Mouse (Mus musculus): ENCODE results near the gene Gm28230. TPM values are rescaled to one million over a fixed set of nuclear protein-coding genes. Genes with fewer than 3 reads are reported as not detected.

Gm28230 gene
- polyA plus RNA-seq, 1 experiment = not detected

DNA sequence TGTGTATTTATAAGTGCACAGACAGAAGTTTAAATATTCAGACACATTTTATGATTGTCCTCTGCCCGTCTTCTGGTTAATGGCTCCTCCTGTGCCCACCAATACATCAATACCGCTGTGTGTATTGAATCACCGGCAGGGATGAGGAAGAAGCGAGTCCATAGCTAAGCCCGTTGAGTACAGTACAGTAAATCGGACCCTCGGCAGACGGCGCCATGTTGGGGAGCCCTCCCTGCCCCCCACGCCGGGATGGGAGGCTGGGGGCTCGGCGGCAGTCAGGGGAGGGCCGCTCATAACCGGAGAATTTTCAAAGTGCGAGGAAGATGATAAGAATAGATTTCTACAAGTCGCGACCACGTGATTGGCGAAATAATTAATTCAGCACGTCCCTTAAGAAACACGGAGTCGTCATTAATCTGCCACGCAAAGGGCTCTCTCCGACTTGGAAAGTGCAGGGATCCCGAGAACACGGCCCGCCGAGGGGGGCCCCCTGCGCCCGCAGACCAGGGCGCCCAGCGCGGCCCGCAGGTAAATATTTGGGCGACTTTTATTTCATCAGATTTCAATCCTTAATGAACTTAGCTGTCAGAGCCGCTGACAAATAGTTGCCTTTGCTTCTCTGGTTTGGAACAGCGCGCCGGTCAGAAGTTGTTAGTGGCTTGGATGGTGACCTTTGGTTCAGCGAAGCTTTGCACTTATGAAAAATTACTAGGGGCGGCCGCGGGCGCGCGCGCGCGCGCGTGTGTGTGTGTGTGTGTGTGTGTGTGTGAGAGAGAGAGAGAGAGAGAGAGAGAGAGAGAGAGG, 6.2 kb downstream of the Gm28230 start:
- Histone ChIP-seq H3K36me3 (ENCODE audit: control insufficient read depth, insufficient read depth) (no peaks in the 10 kb centered on the region), H3ac (ENCODE audit: control insufficient read depth, insufficient read length, low read depth) (no peak overlapping the region), H3K27me3 (ENCODE audit: control insufficient read depth, insufficient read depth, insufficient read length) (peaks cover 73% of the 10 kb centered on the region), H3K4me3 (ENCODE audit: insufficient read depth, poor library complexity, severe bottlenecking) (no peak overlapping the region), H3K79me3 (ENCODE audit: low read depth) (no peaks in the 10 kb centered on the region), H3K79me2 (ENCODE audit: control insufficient read depth, insufficient read depth) (no peaks in the 10 kb centered on the region)
- no peak for TF ChIP-seq MYOG (IDR thresholded peaks at IDR 0.05; ENCODE audit: control insufficient read depth, extremely low read depth, insufficient read length)
- TF ChIP-seq USF1 (IDR thresholded peaks at IDR 0.05; ENCODE audit: low read depth) = no peak
- TF ChIP-seq CEBPB (IDR thresholded peaks at IDR 0.05; ENCODE audit: low read depth) = no peak
- no peak for TF ChIP-seq CTCF (IDR thresholded peaks at IDR 0.05; ENCODE audit: control insufficient read depth, insufficient read depth, insufficient read length)
- no peak for TF ChIP-seq MAX (IDR thresholded peaks at IDR 0.05)
- TF ChIP-seq FOSL1 (IDR thresholded peaks at IDR 0.05; ENCODE audit: insufficient read depth, low read length, poor library complexity, severe bottlenecking) = no peak
- no peak for TF ChIP-seq MYOD1 (IDR thresholded peaks at IDR 0.05; ENCODE audit: control insufficient read depth, insufficient read length, low read depth)

- H3K4me3 ChIP-seq (ENCODE audit: insufficient read depth, poor library complexity, severe bottlenecking) = no peak overlapping the region
- no peaks in the 10 kb centered on the region for H3K79me2 ChIP-seq (ENCODE audit: control insufficient read depth, insufficient read depth)
- TF ChIP-seq MYOD1 (IDR thresholded peaks at IDR 0.05; ENCODE audit: control insufficient read depth, insufficient read length, low read depth) = no peak
- TF ChIP-seq FOSL1 (IDR thresholded peaks at IDR 0.05; ENCODE audit: insufficient read depth, low read length, poor library complexity, severe bottlenecking) = no peak
- no peak for TF ChIP-seq MYOG (IDR thresholded peaks at IDR 0.05; ENCODE audit: control insufficient read depth, extremely low read depth, insufficient read length)
- no peak for TF ChIP-seq USF1 (IDR thresholded peaks at IDR 0.05; ENCODE audit: low read depth)
- no peak for TF ChIP-seq CEBPB (IDR thresholded peaks at IDR 0.05; ENCODE audit: low read depth)
- TF ChIP-seq CTCF (IDR thresholded peaks at IDR 0.05; ENCODE audit: control insufficient read depth, insufficient read depth, insufficient read length) = no peak
- no peak for TF ChIP-seq MAX (IDR thresholded peaks at IDR 0.05)
- no peaks in the 10 kb centered on the region for H3K79me3 ChIP-seq (ENCODE audit: low read depth)
- peaks cover 73% of the 10 kb centered on the region for H3K27me3 ChIP-seq (ENCODE audit: control insufficient read depth, insufficient read depth, insufficient read length)
- no peaks in the 10 kb centered on the region for H3K36me3 ChIP-seq (ENCODE audit: control insufficient read depth, insufficient read depth)
- no peak overlapping the region for H3ac ChIP-seq (ENCODE audit: control insufficient read depth, insufficient read length, low read depth)
Observed at GRCm38 (mm10) chr2:74733317-74733661, 6.8 kb downstream of the Gm28230 start.

- no peaks in the 10 kb centered on the region for H3K79me2 ChIP-seq (ENCODE audit: control insufficient read depth, insufficient read depth)
- no peaks in the 10 kb centered on the region for H3K79me3 ChIP-seq (ENCODE audit: low read depth)
- H3K4me3 ChIP-seq (ENCODE audit: insufficient read depth, poor library complexity, severe bottlenecking) = no peak overlapping the region
- no peak overlapping the region for H3ac ChIP-seq (ENCODE audit: control insufficient read depth, insufficient read length, low read depth)
- peaks cover 73% of the 10 kb centered on the region for H3K27me3 ChIP-seq (ENCODE audit: control insufficient read depth, insufficient read depth, insufficient read length)
- no peaks in the 10 kb centered on the region for H3K36me3 ChIP-seq (ENCODE audit: control insufficient read depth, insufficient read depth)
- no peak for TF ChIP-seq CEBPB (IDR thresholded peaks at IDR 0.05; ENCODE audit: low read depth)
- no peak for TF ChIP-seq MYOG (IDR thresholded peaks at IDR 0.05; ENCODE audit: control insufficient read depth, extremely low read depth, insufficient read length)
- no peak for TF ChIP-seq USF1 (IDR thresholded peaks at IDR 0.05; ENCODE audit: low read depth)
- no peak for TF ChIP-seq FOSL1 (IDR thresholded peaks at IDR 0.05; ENCODE audit: insufficient read depth, low read length, poor library complexity, severe bottlenecking)
- no peak for TF ChIP-seq CTCF (IDR thresholded peaks at IDR 0.05; ENCODE audit: control insufficient read depth, insufficient read depth, insufficient read length)
- no peak for TF ChIP-seq MAX (IDR thresholded peaks at IDR 0.05)
- no peak for TF ChIP-seq MYOD1 (IDR thresholded peaks at IDR 0.05; ENCODE audit: control insufficient read depth, insufficient read length, low read depth)
Observed at GRCm38 (mm10) chr2:74733765-74734164, 7.2 kb downstream of the Gm28230 start.

DNA sequence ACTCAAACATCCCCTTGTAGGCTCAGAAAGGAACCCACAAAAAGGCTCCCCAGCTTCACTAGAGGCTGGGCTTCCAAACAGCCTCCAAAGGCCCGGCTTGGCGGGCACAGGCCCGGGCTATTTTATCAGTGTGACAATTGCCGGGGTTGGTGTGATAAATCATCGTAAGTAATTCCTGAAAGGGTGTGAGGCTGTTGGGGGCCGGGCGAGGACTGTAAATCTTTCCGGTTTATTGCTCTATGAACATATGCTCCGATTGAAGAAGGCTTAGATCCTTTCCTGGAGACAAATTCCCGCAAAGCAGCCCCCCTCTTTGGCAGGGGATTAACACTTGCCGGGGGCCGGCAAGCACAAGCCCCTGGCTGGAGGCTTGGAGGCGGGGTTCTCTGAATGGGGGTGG, 7.9 kb downstream of the Gm28230 start:
- no peaks in the 10 kb centered on the region for H3K36me3 ChIP-seq (ENCODE audit: control insufficient read depth, insufficient read depth)
- no peak overlapping the region for H3ac ChIP-seq (ENCODE audit: control insufficient read depth, insufficient read length, low read depth)
- H3K4me3 ChIP-seq (ENCODE audit: insufficient read depth, poor library complexity, severe bottlenecking) = no peak overlapping the region
- H3K27me3 ChIP-seq (ENCODE audit: control insufficient read depth, insufficient read depth, insufficient read length) = peaks cover 76% of the 10 kb centered on the region
- no peaks in the 10 kb centered on the region for H3K79me2 ChIP-seq (ENCODE audit: control insufficient read depth, insufficient read depth)
- no peak for TF ChIP-seq CEBPB (IDR thresholded peaks at IDR 0.05; ENCODE audit: low read depth)
- no peak for TF ChIP-seq CTCF (IDR thresholded peaks at IDR 0.05; ENCODE audit: control insufficient read depth, insufficient read depth, insufficient read length)
- TF ChIP-seq MYOD1 (IDR thresholded peaks at IDR 0.05; ENCODE audit: control insufficient read depth, insufficient read length, low read depth) = no peak
- TF ChIP-seq MAX (IDR thresholded peaks at IDR 0.05) = no peak
- no peak for TF ChIP-seq FOSL1 (IDR thresholded peaks at IDR 0.05; ENCODE audit: insufficient read depth, low read length, poor library complexity, severe bottlenecking)
- TF ChIP-seq USF1 (IDR thresholded peaks at IDR 0.05; ENCODE audit: low read depth) = no peak
- no peak for TF ChIP-seq MYOG (IDR thresholded peaks at IDR 0.05; ENCODE audit: control insufficient read depth, extremely low read depth, insufficient read length)
- H3K79me3 ChIP-seq (ENCODE audit: low read depth) = no peaks in the 10 kb centered on the region

DNA sequence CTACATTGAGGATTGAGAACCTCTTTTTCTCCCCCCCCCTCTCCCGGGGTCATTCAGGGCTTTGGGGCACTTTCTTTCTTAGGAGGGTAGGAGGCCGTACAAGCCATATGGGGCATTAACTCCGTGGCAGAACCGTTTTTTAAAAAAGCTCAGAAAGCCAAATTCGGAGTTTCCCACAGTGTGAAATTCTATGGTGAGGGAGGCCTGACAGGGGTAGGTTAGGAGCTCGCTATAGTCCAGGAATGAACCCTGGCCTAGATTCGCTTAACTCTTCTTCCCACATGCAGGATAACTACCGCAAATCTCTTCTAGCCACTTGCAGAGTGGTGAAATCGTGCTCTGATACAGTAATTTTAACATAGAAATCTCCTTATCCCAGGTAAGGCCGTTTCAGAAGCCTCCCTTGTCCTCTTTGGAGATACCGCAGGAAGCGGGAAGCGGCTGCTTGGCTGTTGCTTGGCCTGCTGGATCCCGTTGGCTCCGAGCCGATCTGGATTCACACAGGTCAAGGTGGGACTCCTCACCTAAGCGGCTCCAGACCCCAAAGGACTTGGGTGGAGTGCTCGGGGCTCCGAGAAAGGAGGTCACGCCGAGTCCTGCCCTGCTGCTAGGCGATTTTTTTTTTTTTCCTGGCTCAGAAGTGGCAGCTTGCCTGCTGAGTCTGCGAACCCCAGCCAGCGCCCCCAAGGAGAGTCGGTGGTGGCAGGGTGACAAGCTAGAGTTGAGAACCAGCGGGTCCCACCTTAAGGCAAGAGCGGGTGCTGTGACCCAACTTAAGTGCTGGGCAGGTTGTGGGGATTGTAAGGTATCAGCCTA, 8.7 kb downstream of the Gm28230 start:
- no peaks in the 10 kb centered on the region for H3K79me3 ChIP-seq (ENCODE audit: low read depth)
- peaks cover 82% of the 10 kb centered on the region for H3K27me3 ChIP-seq (ENCODE audit: control insufficient read depth, insufficient read depth, insufficient read length)
- H3K4me3 ChIP-seq (ENCODE audit: insufficient read depth, poor library complexity, severe bottlenecking) = no peak overlapping the region
- H3K79me2 ChIP-seq (ENCODE audit: control insufficient read depth, insufficient read depth) = no peaks in the 10 kb centered on the region
- H3ac ChIP-seq (ENCODE audit: control insufficient read depth, insufficient read length, low read depth) = no peak overlapping the region
- TF ChIP-seq FOSL1 (IDR thresholded peaks at IDR 0.05; ENCODE audit: insufficient read depth, low read length, poor library complexity, severe bottlenecking) = no peak
- no peak for TF ChIP-seq USF1 (IDR thresholded peaks at IDR 0.05; ENCODE audit: low read depth)
- no peak for TF ChIP-seq MYOD1 (IDR thresholded peaks at IDR 0.05; ENCODE audit: control insufficient read depth, insufficient read length, low read depth)
- TF ChIP-seq CEBPB (IDR thresholded peaks at IDR 0.05; ENCODE audit: low read depth) = no peak
- no peak for TF ChIP-seq MAX (IDR thresholded peaks at IDR 0.05)
- no peak for TF ChIP-seq CTCF (IDR thresholded peaks at IDR 0.05; ENCODE audit: control insufficient read depth, insufficient read depth, insufficient read length)
- no peak for TF ChIP-seq MYOG (IDR thresholded peaks at IDR 0.05; ENCODE audit: control insufficient read depth, extremely low read depth, insufficient read length)
- no peaks in the 10 kb centered on the region for H3K36me3 ChIP-seq (ENCODE audit: control insufficient read depth, insufficient read depth)
